Mouse (Mus musculus): ENCODE measurements around the gene Retreg1. TPM values are rescaled to one million over a fixed set of nuclear protein-coding genes. Genes with fewer than 3 reads are reported as not detected.

Gene Retreg1
- polyA plus RNA-seq, 1 experiment from 2014 or later, result 10.1 TPM

DNA sequence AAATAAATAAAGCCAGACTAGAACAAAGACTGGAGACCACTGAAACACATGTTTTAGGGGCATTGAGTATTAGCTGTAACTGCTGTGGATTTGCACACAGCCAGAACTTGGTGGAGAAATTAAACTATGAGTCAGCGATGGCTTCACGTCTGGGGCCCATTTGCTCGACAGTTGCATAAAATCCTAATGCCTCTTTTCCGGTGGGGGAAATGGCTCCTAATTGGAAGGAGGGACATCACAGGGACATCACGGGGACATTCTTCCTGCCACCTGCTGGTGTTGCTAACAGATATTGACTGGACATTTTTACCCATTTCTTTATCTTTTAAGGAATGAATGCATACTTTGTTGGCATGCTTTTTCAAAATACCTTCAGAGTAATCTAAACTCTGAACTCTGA lies 26.1 kb downstream of the Retreg1 start:
- H3K9ac ChIP-seq (ENCODE audit: low read depth, low read length), result no peak overlapping the region
- no peaks in the 10 kb centered on the region for H3K9me3 ChIP-seq (replicated peaks; ENCODE audit: control insufficient read depth, low read length)
- H3K4me2 ChIP-seq (ENCODE audit: low read depth, low read length), result no peak overlapping the region
- no peak for ATAC-seq (ENCODE audit: low read depth)
- H3K4me1 ChIP-seq (ENCODE audit: control insufficient read depth, low read depth, low read length), result no peaks in the 10 kb centered on the region; the same call in none of the 2 replicates
- no peaks in the 10 kb centered on the region for H3K36me3 ChIP-seq (ENCODE audit: control insufficient read depth, insufficient read depth)
- no peak overlapping the region for H3K27ac ChIP-seq (ENCODE audit: low read length)
- H3K4me3 ChIP-seq (ENCODE audit: low read depth, low read length), result no peak overlapping the region
- WGBS (ENCODE audit: insufficient replicate concordance), result 64% methylated on average over 5 of the region's 5 CpGs
- no peaks in the 10 kb centered on the region for H3K27me3 ChIP-seq (ENCODE audit: control insufficient read depth, insufficient read depth, low read depth, low read length)

DNA sequence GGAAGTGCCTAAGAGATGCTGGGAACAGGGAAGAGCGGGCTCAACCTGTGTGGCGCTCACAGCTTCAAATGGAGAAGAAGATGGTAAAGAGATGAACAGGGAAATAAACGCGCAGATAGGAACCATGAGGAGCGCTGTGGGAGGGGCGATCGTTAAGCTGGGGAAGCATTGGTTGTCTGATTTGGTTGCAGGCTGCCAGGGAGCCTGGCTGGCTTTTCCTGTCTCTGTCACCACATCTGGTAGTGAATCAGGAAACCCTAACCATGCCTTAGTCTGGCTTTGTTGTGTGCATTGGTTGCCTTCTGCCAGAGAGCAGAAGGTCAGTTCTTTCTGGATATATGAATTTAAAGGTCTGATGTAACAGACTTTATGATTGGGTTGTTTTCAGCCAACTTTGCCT lies 28.5 kb downstream of the Retreg1 start:
- no peak for ATAC-seq (ENCODE audit: low read depth)

GRCm38 (mm10) chr15:25872118-25872517 lies 29.1 kb downstream of the Retreg1 start:
- Histone ChIP-seq H3K4me3 (ENCODE audit: low read depth, low read length) (no peak overlapping the region), H3K27me3 (ENCODE audit: control insufficient read depth, insufficient read depth, low read depth, low read length) (no peaks in the 10 kb centered on the region), H3K9ac (ENCODE audit: low read depth, low read length) (no peak overlapping the region), H3K4me1 (ENCODE audit: control insufficient read depth, low read depth, low read length) (no peaks in the 10 kb centered on the region; the same call in none of the 2 replicates), H3K27ac (ENCODE audit: low read length) (no peak overlapping the region), H3K36me3 (ENCODE audit: control insufficient read depth, insufficient read depth) (no peaks in the 10 kb centered on the region), H3K9me3 (replicated peaks; ENCODE audit: control insufficient read depth, low read length) (no peaks in the 10 kb centered on the region), H3K4me2 (ENCODE audit: low read depth, low read length) (no peak overlapping the region)
- peak; percentile 27; the same call in 1 of the 2 replicates for ATAC-seq (ENCODE audit: low read depth)
- 71% methylated on average over 9 of the region's 9 CpGs for WGBS (ENCODE audit: insufficient replicate concordance)

More for the DNA sequence above, 28.5 kb downstream of the Retreg1 start:
- Histone ChIP-seq H3K9me3 (replicated peaks; ENCODE audit: control insufficient read depth, low read length) (no peaks in the 10 kb centered on the region), H3K4me3 (ENCODE audit: low read depth, low read length) (no peak overlapping the region), H3K9ac (ENCODE audit: low read depth, low read length) (no peak overlapping the region), H3K36me3 (ENCODE audit: control insufficient read depth, insufficient read depth) (no peaks in the 10 kb centered on the region), H3K27ac (ENCODE audit: low read length) (no peak overlapping the region), H3K27me3 (ENCODE audit: control insufficient read depth, insufficient read depth, low read depth, low read length) (no peaks in the 10 kb centered on the region), H3K4me1 (ENCODE audit: control insufficient read depth, low read depth, low read length) (no peaks in the 10 kb centered on the region; the same call in none of the 2 replicates), H3K4me2 (ENCODE audit: low read depth, low read length) (no peak overlapping the region)
- 70% methylated on average over 7 of the region's 7 CpGs for WGBS (ENCODE audit: insufficient replicate concordance)

DNA sequence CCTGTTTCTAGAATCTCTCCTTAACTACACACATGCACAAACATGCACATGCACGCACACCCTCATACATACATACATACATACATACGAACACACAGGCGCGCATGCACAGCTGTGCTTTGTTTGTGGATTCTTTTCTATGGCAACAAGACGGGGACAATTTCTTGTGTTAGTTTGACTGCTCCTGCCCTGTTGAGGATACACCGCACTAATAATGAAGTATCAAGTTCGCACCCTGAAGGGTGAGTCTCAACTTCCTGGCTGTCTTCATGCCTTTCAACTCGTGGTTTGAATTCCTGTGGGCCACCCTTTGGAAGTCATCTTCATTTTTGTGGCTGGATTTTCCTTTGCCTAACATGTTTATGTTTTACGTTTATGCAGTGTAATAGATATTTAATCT lies 29.7 kb downstream of the Retreg1 start:
- no peak overlapping the region for H3K4me3 ChIP-seq (ENCODE audit: low read depth, low read length)
- H3K36me3 ChIP-seq (ENCODE audit: control insufficient read depth, insufficient read depth), result no peaks in the 10 kb centered on the region
- H3K9me3 ChIP-seq (replicated peaks; ENCODE audit: control insufficient read depth, low read length), result no peaks in the 10 kb centered on the region
- no peak overlapping the region for H3K4me2 ChIP-seq (ENCODE audit: low read depth, low read length)
- no peak for ATAC-seq (ENCODE audit: low read depth)
- H3K9ac ChIP-seq (ENCODE audit: low read depth, low read length), result no peak overlapping the region
- no peak overlapping the region for H3K27ac ChIP-seq (ENCODE audit: low read length)
- WGBS (ENCODE audit: insufficient replicate concordance), result 70% methylated on average over 9 of the region's 9 CpGs
- H3K4me1 ChIP-seq (ENCODE audit: control insufficient read depth, low read depth, low read length), result no peaks in the 10 kb centered on the region; the same call in none of the 2 replicates
- H3K27me3 ChIP-seq (ENCODE audit: control insufficient read depth, insufficient read depth, low read depth, low read length), result no peaks in the 10 kb centered on the region

GRCm38 (mm10) chr15:25873536-25873935 lies 30.6 kb downstream of the Retreg1 start:
- H3K4me2 ChIP-seq (ENCODE audit: low read depth, low read length), result no peak overlapping the region
- H3K27ac ChIP-seq (ENCODE audit: low read length), result no peak overlapping the region
- no peak overlapping the region for H3K4me3 ChIP-seq (ENCODE audit: low read depth, low read length)
- H3K27me3 ChIP-seq (ENCODE audit: control insufficient read depth, insufficient read depth, low read depth, low read length), result no peaks in the 10 kb centered on the region
- no peaks in the 10 kb centered on the region for H3K36me3 ChIP-seq (ENCODE audit: control insufficient read depth, insufficient read depth)
- WGBS (ENCODE audit: insufficient replicate concordance), result 46% methylated on average over 1 of the region's 1 CpGs
- H3K9me3 ChIP-seq (replicated peaks; ENCODE audit: control insufficient read depth, low read length), result no peaks in the 10 kb centered on the region
- H3K4me1 ChIP-seq (ENCODE audit: control insufficient read depth, low read depth, low read length), result no peaks in the 10 kb centered on the region; the same call in none of the 2 replicates
- ATAC-seq (ENCODE audit: low read depth), result no peak
- no peak overlapping the region for H3K9ac ChIP-seq (ENCODE audit: low read depth, low read length)

GRCm38 (mm10) chr15:25876601-25877161 lies 33.7 kb downstream of the Retreg1 start:
- no peak for ATAC-seq (ENCODE audit: low read depth)
- 61% methylated on average over 15 of the region's 15 CpGs for WGBS (ENCODE audit: insufficient replicate concordance)
- no peak overlapping the region for H3K4me3 ChIP-seq (ENCODE audit: low read depth, low read length)
- H3K36me3 ChIP-seq (ENCODE audit: control insufficient read depth, insufficient read depth), result no peaks in the 10 kb centered on the region
- no peak overlapping the region for H3K9ac ChIP-seq (ENCODE audit: low read depth, low read length)
- H3K9me3 ChIP-seq (replicated peaks; ENCODE audit: control insufficient read depth, low read length), result no peaks in the 10 kb centered on the region
- no peak overlapping the region for H3K4me2 ChIP-seq (ENCODE audit: low read depth, low read length)
- H3K27me3 ChIP-seq (ENCODE audit: control insufficient read depth, insufficient read depth, low read depth, low read length), result no peaks in the 10 kb centered on the region
- H3K4me1 ChIP-seq (ENCODE audit: control insufficient read depth, low read depth, low read length), result no peaks in the 10 kb centered on the region; the same call in none of the 2 replicates
- no peak overlapping the region for H3K27ac ChIP-seq (ENCODE audit: low read length)

- no peak for ATAC-seq (ENCODE audit: low read depth)
- 72% methylated on average over 7 of the region's 7 CpGs for WGBS (ENCODE audit: insufficient replicate concordance)
Observed at GRCm38 (mm10) chr15:25877798-25878197, 34.8 kb downstream of the Retreg1 start.

DNA sequence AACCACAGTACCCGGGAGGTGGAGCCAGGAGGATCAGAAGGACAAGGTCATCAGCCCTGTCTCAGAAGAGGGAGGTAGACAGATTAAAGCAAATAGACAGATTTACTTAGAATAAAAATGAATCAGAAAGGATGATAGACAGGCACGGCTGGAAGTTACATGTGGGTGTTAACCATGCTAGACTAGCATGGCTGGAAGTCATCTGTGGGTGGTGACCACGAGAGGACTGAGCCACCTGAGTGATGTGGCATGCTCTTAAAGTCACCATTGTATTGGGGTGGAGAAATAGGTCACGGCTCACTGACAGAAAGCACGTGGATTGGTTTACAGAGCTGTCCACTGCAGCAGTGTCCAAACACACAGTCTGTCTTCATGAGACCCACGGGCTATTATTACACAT lies 36.2 kb downstream of the Retreg1 start:
- 52% methylated on average over 6 of the region's 6 CpGs for WGBS (ENCODE audit: insufficient replicate concordance)
- Histone ChIP-seq H3K4me2 (ENCODE audit: low read depth, low read length) (no peak overlapping the region), H3K4me3 (ENCODE audit: low read depth, low read length) (no peak overlapping the region), H3K9ac (ENCODE audit: low read depth, low read length) (no peak overlapping the region), H3K4me1 (ENCODE audit: control insufficient read depth, low read depth, low read length) (no peaks in the 10 kb centered on the region), H3K27ac (ENCODE audit: low read length) (no peak overlapping the region), H3K27me3 (ENCODE audit: control insufficient read depth, insufficient read depth, low read depth, low read length) (no peaks in the 10 kb centered on the region), H3K36me3 (ENCODE audit: control insufficient read depth, insufficient read depth) (no peaks in the 10 kb centered on the region), H3K9me3 (replicated peaks; ENCODE audit: control insufficient read depth, low read length) (no peaks in the 10 kb centered on the region)
- ATAC-seq (ENCODE audit: low read depth), result no peak; the same call in 1 of the 2 replicates

More at GRCm38 (mm10) chr15:25877798-25878197, 34.8 kb downstream of the Retreg1 start:
- Histone ChIP-seq H3K9ac (ENCODE audit: low read depth, low read length) (no peak overlapping the region), H3K4me2 (ENCODE audit: low read depth, low read length) (no peak overlapping the region), H3K27ac (ENCODE audit: low read length) (no peak overlapping the region), H3K27me3 (ENCODE audit: control insufficient read depth, insufficient read depth, low read depth, low read length) (no peaks in the 10 kb centered on the region), H3K4me1 (ENCODE audit: control insufficient read depth, low read depth, low read length) (no peaks in the 10 kb centered on the region), H3K9me3 (replicated peaks; ENCODE audit: control insufficient read depth, low read length) (no peaks in the 10 kb centered on the region), H3K36me3 (ENCODE audit: control insufficient read depth, insufficient read depth) (no peaks in the 10 kb centered on the region), H3K4me3 (ENCODE audit: low read depth, low read length) (no peak overlapping the region)

DNA sequence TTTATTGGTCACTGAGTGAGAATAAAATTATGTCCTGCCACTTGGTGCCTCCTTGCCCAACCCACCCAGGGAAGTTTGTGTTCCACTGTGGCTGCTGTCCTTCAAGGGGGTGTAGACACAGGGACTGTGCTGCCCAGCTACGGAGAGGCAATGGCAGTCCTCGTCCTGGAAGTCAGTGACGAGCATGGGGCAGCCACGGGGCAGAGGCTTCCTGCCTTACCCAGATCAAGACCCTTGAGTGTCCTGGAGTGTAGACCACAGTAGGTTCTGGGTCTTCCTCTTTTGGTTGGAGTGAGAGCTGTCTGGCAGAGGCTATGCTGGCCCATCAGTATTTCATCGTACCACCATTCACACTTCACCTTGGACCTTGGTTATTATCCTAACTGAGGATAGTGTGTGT lies 37.2 kb downstream of the Retreg1 start:
- H3K36me3 ChIP-seq (ENCODE audit: control insufficient read depth, insufficient read depth), result no peaks in the 10 kb centered on the region
- no peak overlapping the region for H3K4me3 ChIP-seq (ENCODE audit: low read depth, low read length)
- no peaks in the 10 kb centered on the region for H3K9me3 ChIP-seq (replicated peaks; ENCODE audit: control insufficient read depth, low read length)
- no peak overlapping the region for H3K4me2 ChIP-seq (ENCODE audit: low read depth, low read length)
- H3K27me3 ChIP-seq (ENCODE audit: control insufficient read depth, insufficient read depth, low read depth, low read length), result no peaks in the 10 kb centered on the region
- no peak for ATAC-seq (ENCODE audit: low read depth)
- no peaks in the 10 kb centered on the region for H3K4me1 ChIP-seq (ENCODE audit: control insufficient read depth, low read depth, low read length)
- H3K9ac ChIP-seq (ENCODE audit: low read depth, low read length), result no peak overlapping the region
- H3K27ac ChIP-seq (ENCODE audit: low read length), result no peak overlapping the region
- WGBS (ENCODE audit: insufficient replicate concordance), result 38% methylated on average over 5 of the region's 5 CpGs

Data from liver, embryonic 16.5 days (tissue).